ENCODE assay signal across 22 mouse cellular contexts in genomic region chr5:23649246-23649645, GRCm38 (mm10). TPM values are rescaled to one million over a fixed set of nuclear protein-coding genes. Genes with fewer than 3 reads are reported as not detected.
DNase-seq lines count a peak whose midpoint lies in the region; ATAC-seq and TF ChIP-seq lines count a peak whose summit lies in the region.
"Had no signal": no experiment of that assay in that cellular context is flagged by ENCODE, and none has a peak within 500 bp of the region (broad histone marks: within the 10 kb centered on the region; RNA-seq: fewer than 3 reads in every experiment).

No protein-coding gene starts in this region.

- H3K27ac ChIP-seq in lung, postnatal 0 days (ENCODE audit: low read length): no peak overlapping the region
- H3K27ac ChIP-seq: embryonic facial prominence, embryonic 10.5 days; embryonic facial prominence, embryonic 12.5 days; forebrain, embryonic 13.5 days; forebrain, embryonic 15.5 days had no signal

- H3K9ac ChIP-seq in lung, postnatal 0 days (replicated peaks; ENCODE audit: low read depth): no peak overlapping the region
- H3K9ac ChIP-seq: embryonic facial prominence, embryonic 12.5 days; forebrain, embryonic 13.5 days; forebrain, embryonic 15.5 days; forebrain, postnatal 0 days had no signal

- 89% methylated on average over 2 of the region's 2 CpGs for WGBS in lung, postnatal 0 days

- no peaks in the 10 kb centered on the region for H3K4me1 ChIP-seq in lung, postnatal 0 days (ENCODE audit: insufficient read depth, low read depth, low read length)
- H3K4me1 ChIP-seq: forebrain, embryonic 13.5 days; forebrain, embryonic 15.5 days had no signal

- H3K4me2 ChIP-seq in lung, postnatal 0 days (replicated peaks; ENCODE audit: low read depth, low read length): no peak overlapping the region
- H3K4me2 ChIP-seq: embryonic facial prominence, embryonic 12.5 days; forebrain, embryonic 13.5 days; forebrain, embryonic 15.5 days had no signal

- peak; percentile 13 for DNase-seq in lung, postnatal 0 days (ENCODE audit: low spot score)
- DNase-seq in lung, postnatal 36 days: no peak
- peak; percentile 56 for DNase-seq in NIH3T3 (ENCODE audit: low read depth)
- DNase-seq in left cerebral cortex, adult 11 months (ENCODE audit: low spot score): no peak
- DNase-seq in kidney, postnatal 36 days: no peak
- DNase-seq: adrenal gland, adult 2 months; adrenal gland, postnatal 10 days; adrenal gland, postnatal 25 days; B cell, adult 2 months; cerebellum, adult 11 months; cerebellum, adult 18-20 months; cerebellum, adult 8-10 months; cerebellum, adult 9-11 months; cerebellum, postnatal 14 days; forebrain, postnatal 0 days had no signal

- peak; percentile 14; the same call in 1 of the 2 replicates for ATAC-seq in lung, postnatal 0 days
- ATAC-seq: CD4-positive, CD25-positive, alpha-beta regulatory T cell, adult 4 months; forebrain, embryonic 13.5 days; forebrain, embryonic 15.5 days; forebrain, postnatal 0 days had no signal

- no peaks in the 10 kb centered on the region for H3K36me3 ChIP-seq in lung, postnatal 0 days (ENCODE audit: insufficient read depth, low read length)
- H3K36me3 ChIP-seq: embryonic facial prominence, embryonic 10.5 days; embryonic facial prominence, embryonic 12.5 days; forebrain, embryonic 15.5 days; G1E had no signal

- H3K9me3 ChIP-seq in lung, postnatal 0 days (ENCODE audit: low read length): no peaks in the 10 kb centered on the region
- H3K9me3 ChIP-seq: embryonic facial prominence, embryonic 10.5 days; embryonic facial prominence, embryonic 12.5 days; forebrain, embryonic 13.5 days; forebrain, embryonic 15.5 days; G1E had no signal

- TF ChIP-seq CTCF in lung, postnatal 0 days (IDR thresholded peaks at IDR 0.05): no peak

- H3K4me3 ChIP-seq in lung, postnatal 0 days (ENCODE audit: low read depth, low read length): no peak overlapping the region
- H3K4me3 ChIP-seq: embryonic facial prominence, embryonic 10.5 days; embryonic facial prominence, embryonic 12.5 days; forebrain, embryonic 13.5 days; forebrain, embryonic 15.5 days had no signal

- TF ChIP-seq EP300 in lung, postnatal 0 days (IDR thresholded peaks at IDR 0.05): no peak

- H3K27me3 ChIP-seq in lung, postnatal 0 days (replicated peaks; ENCODE audit: insufficient read depth, low read length): no peaks in the 10 kb centered on the region
- H3K27me3 ChIP-seq: CH12.LX; embryonic facial prominence, embryonic 12.5 days; forebrain, embryonic 13.5 days; forebrain, embryonic 15.5 days had no signal

RNA-seq across cellular contexts. Expression of gene Srpk2, which starts 35.2 kb away (rescaled TPM):
- 38.1 and 43.8 TPM in 2 replicates for polyA plus RNA-seq in lung, postnatal 0 days (2015; fragmentation: Nextera tagmentation; extraction: Ambion mirVana)

Comparison
In these comparisons a context has a peak if more than half of its experiments do, and no peak if none do; other contexts are left out.
1. DNase-seq: peak in lung, postnatal 0 days (single experiment) and NIH3T3 (single experiment); none in lung, postnatal 36 days (single experiment), left cerebral cortex, adult 11 months (single experiment) and kidney, postnatal 36 days (0 of 2).